Mouse (Mus musculus): ENCODE results near the gene Synj1. TPM values are rescaled to one million over a fixed set of nuclear protein-coding genes. Genes with fewer than 3 reads are reported as not detected.

Synj1 gene
- total and polyA plus RNA-seq, 3 experiments: 4.6 to 20.7 (median 8.1) TPM

DNA sequence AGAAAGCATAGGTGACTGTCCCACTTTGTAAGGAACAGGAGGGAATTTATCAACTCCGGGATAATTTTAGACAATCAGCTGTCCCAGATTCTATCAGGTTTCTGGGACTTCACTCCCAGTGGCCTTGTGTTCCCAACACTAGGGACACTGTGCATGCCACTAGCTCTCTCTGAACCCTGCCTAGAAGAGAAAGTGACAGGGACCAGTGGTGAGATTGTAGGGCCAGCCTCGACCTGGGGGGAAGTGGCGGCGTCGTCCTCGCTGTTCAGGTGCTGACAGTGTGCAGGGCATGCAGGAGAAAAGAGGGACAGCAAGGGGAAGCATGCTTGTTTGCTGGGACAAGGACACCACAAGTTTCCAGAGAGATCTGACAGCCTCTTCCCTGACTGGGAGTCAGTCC, 46.6 kb upstream of the Synj1 start:
- Histone ChIP-seq H3K4me2 (ENCODE audit: insufficient read depth, low read depth, poor library complexity, severe bottlenecking) (no peak overlapping the region), H3K79me2 (replicated peaks; ENCODE audit: control insufficient read depth, extremely low read depth, insufficient read depth, poor library complexity, severe bottlenecking) (no peaks in the 10 kb centered on the region), H3K9me3 (replicated peaks; ENCODE audit: low read length) (no peaks in the 10 kb centered on the region), H3K27ac (ENCODE audit: insufficient read depth, low read depth) (no peak overlapping the region), H3K27me3 (replicated peaks) (peaks cover 61% of the 10 kb centered on the region), H3K9ac (ENCODE audit: insufficient read depth, low read depth) (no peak overlapping the region), H3K4me3 (replicated peaks in 1 of 3; ENCODE audit: low read depth in 2 of 3, low read length in 2 of 3, poor library complexity in 1 of 3) (no peak overlapping the region), H3K4me1 (ENCODE audit: control insufficient read depth in 1 of 2, insufficient read depth in 2 of 2) (peaks cover 2 to 11% of the 10 kb centered on the region in 2 experiments; a peak in 3 of 4 replicates), H3K36me3 (replicated peaks in 1 of 2; ENCODE audit: control insufficient read depth in 1 of 2, insufficient read depth in 1 of 2, low read length in 1 of 2) (no peaks in the 10 kb centered on the region)
- in situ Hi-C loops (cut with MboI; ENCODE audit: low pct_ligation_motif_present, low pct_unique_long_range_greater_than_20kb, low sequenced_read_pairs): no loop called here
- dilution Hi-C loops (cut with MboI; ENCODE audit: extremely low pct_ligation_motif_present, extremely low pct_unique_long_range_greater_than_20kb, low sequenced_read_pairs): no loop called here
- no peak for TF ChIP-seq USF1 (IDR thresholded peaks at IDR 0.05; ENCODE audit: low read depth, low read length)
- no peak for TF ChIP-seq ELF1 (IDR thresholded peaks at IDR 0.05; ENCODE audit: low read depth, low read length)
- no peak for TF ChIP-seq RAD21 (IDR thresholded peaks at IDR 0.05; ENCODE audit: low read depth, low read length)
- no peak for TF ChIP-seq HCFC1 (IDR thresholded peaks at IDR 0.05; ENCODE audit: low read depth, low read length)
- no peak for TF ChIP-seq E2F4 (IDR thresholded peaks at IDR 0.05; ENCODE audit: insufficient replicate concordance, low read depth, low read length)
- no peak for TF ChIP-seq IRF4 (IDR thresholded peaks at IDR 0.05; ENCODE audit: low read depth, low read length)
- TF ChIP-seq KAT2A (IDR thresholded peaks at IDR 0.05; ENCODE audit: insufficient replicate concordance, low read length): no peak
- TF ChIP-seq NRF1 (IDR thresholded peaks at IDR 0.05; ENCODE audit: low read depth, low read length): no peak
- no peak for TF ChIP-seq ZKSCAN1 (IDR thresholded peaks at IDR 0.05; ENCODE audit: borderline replicate concordance, low read depth, low read length)
- TF ChIP-seq ZC3H11A (IDR thresholded peaks at IDR 0.05; ENCODE audit: low read depth, low read length): no peak
- no peak for TF ChIP-seq SIN3A (IDR thresholded peaks at IDR 0.05; ENCODE audit: low read length)
- TF ChIP-seq ZMIZ1 (IDR thresholded peaks at IDR 0.05; ENCODE audit: low read depth, low read length): no peak
- no peak for TF ChIP-seq POLR2A (IDR thresholded peaks at IDR 0.05; ENCODE audit: low read depth, low read length)
- TF ChIP-seq MAZ (IDR thresholded peaks at IDR 0.05; ENCODE audit: low read depth, low read length): no peak
- no peak for DNase-seq (ENCODE audit: extremely low read depth)

GRCm38 (mm10) chr16:91057261-91057660, 46.2 kb upstream of the Synj1 start:
- Histone ChIP-seq H3K4me3 (replicated peaks in 1 of 3; ENCODE audit: low read depth in 2 of 3, low read length in 2 of 3, poor library complexity in 1 of 3) (no peak overlapping the region), H3K79me2 (replicated peaks; ENCODE audit: control insufficient read depth, extremely low read depth, insufficient read depth, poor library complexity, severe bottlenecking) (no peaks in the 10 kb centered on the region), H3K9me3 (replicated peaks; ENCODE audit: low read length) (no peaks in the 10 kb centered on the region), H3K4me1 (ENCODE audit: control insufficient read depth in 1 of 2, insufficient read depth in 2 of 2) (peaks cover 2 to 11% of the 10 kb centered on the region in 2 experiments; a peak in 3 of 4 replicates), H3K27ac (ENCODE audit: insufficient read depth, low read depth) (no peak overlapping the region), H3K4me2 (ENCODE audit: insufficient read depth, low read depth, poor library complexity, severe bottlenecking) (no peak overlapping the region), H3K27me3 (replicated peaks) (peaks cover 62% of the 10 kb centered on the region), H3K36me3 (replicated peaks in 1 of 2; ENCODE audit: control insufficient read depth in 1 of 2, insufficient read depth in 1 of 2, low read length in 1 of 2) (no peaks in the 10 kb centered on the region), H3K9ac (ENCODE audit: insufficient read depth, low read depth) (no peak overlapping the region)
- TF ChIP-seq ZNF384 (IDR thresholded peaks at IDR 0.05; ENCODE audit: low read depth, low read length) (no peak), KAT2A (IDR thresholded peaks at IDR 0.05; ENCODE audit: insufficient replicate concordance, low read length) (no peak), CHD1 (IDR thresholded peaks at IDR 0.05; ENCODE audit: low read depth, low read length) (no peak), POLR2A (IDR thresholded peaks at IDR 0.05; ENCODE audit: low read depth, low read length) (no peak), MAFK (IDR thresholded peaks at IDR 0.05; ENCODE audit: insufficient replicate concordance, low read length) (no peak), EP300 (IDR thresholded peaks at IDR 0.05; ENCODE audit: low read length) (no peak), POLR2AphosphoS2 (IDR thresholded peaks at IDR 0.05; ENCODE audit: low read depth, low read length) (no peak), CHD2 (IDR thresholded peaks at IDR 0.05; ENCODE audit: low read length) (no peak), RCOR1 (conservative IDR thresholded peaks at IDR 0.05; ENCODE audit: low read depth, low read length) (no peak), MAZ (IDR thresholded peaks at IDR 0.05; ENCODE audit: low read depth, low read length) (no peak), USF2 (conservative IDR thresholded peaks at IDR 0.05; ENCODE audit: low read depth, low read length) (no peak)
- in situ Hi-C loops (cut with MboI; ENCODE audit: low pct_ligation_motif_present, low pct_unique_long_range_greater_than_20kb, low sequenced_read_pairs) (no loop called here), dilution Hi-C loops (cut with MboI; ENCODE audit: extremely low pct_ligation_motif_present, extremely low pct_unique_long_range_greater_than_20kb, low sequenced_read_pairs) (no loop called here)
- no peak for DNase-seq (ENCODE audit: extremely low read depth)
